Mouse (Mus musculus) kidney, postnatal 25 days (tissue): ENCODE measurements around the gene Gtf2f2.
"Not testable (repeated sequence)": the region's sequence is repeated elsewhere in the genome, so short reads cannot be mapped to it uniquely, and the experiment has no call there.

ENCODE experiments used
- DNase-seq, 2 experiments: peaks; one replicate each; pipeline ENCODE4 v3.0.0; 2021; ENCODE audit warnings: mixed read lengths in 2 of 2

Gene Gtf2f2

DNA sequence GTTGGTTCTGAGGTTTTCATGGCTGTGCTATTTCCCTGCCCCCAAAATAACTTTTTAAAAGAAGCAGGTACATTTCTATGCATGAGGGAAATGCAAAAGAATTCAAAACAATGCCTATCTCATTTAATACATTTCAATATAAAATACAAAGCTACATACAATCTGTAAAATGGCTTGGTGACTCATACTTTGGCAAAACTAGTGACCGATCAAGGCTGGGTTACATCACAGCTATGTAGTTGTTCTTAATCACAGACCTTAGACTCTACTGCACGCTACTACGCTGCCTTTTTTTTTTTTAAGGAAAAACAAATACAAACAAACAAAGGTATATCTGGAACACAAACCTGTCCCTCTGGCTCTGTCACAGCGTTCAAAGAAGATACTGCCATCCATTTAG is 18.3 kb downstream of the Gtf2f2 start:
- no peak for DNase-seq

DNA sequence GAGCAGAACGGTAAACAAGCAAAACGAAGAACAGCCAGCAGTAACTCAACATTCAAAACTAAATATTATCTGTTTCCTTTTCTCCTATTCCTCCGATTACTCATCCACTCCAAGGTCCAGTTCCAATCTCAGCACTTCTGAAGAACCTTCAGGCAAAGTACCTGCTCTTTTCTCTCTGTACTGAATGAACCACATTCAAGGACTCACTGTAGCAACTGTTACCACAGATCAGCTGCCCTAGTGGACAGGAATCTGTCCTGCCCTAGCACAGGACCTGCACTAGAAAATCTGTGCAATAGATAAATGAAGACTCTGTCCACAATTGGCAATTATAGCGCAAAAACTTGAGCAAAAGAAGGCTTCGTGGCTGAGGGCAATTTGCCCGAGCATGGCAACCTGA is 19.7 kb downstream of the Gtf2f2 start:
- DNase-seq = no peak

DNA sequence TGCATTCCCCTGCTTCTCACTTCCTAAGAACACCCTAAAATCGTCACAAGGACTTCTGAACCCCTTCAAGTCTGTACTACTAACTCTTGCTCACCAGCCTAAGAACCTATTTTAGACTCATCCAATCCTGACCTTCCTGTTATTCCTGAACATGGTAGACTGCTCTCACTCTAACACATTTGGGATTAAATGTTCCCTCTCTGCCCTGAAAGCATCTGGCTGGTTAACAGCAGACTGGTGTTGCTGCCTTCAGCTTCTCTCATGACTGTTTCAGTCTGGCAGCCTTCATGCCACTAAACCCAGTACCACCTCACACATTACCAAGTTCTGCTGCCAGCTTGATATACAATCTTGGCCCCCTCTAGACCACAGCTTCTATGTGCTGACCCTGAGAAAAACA is 21.5 kb downstream of the Gtf2f2 start:
- no peak for DNase-seq

DNA sequence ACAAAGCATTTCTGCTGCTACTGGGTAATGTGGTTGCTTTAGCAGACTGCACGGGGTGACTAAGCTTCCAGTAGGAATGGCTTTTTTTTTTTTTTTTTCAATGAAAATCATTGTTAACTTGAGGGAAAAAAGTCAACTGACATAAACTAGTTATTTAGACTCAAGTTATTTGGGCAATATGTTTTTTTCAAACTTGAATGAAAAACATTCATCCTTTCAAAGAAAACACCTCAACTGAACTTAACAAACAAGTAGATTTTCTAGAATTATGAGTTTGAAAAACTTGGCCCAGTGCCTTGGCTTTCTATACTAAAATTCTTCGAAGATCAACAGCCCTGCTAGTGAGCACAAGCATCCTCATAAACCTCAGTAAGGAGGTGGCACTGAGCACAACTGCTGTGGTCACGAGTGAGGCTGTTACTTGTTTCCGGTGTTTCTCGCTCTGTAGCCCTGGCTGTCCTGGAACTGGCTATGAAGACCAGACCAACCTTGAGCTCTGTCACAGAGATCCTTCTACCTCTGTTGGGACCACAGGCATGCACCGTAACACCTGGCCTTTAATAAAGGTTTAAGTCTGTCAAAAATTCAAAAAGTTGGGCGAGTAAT is 23.7 kb downstream of the Gtf2f2 start:
- DNase-seq = no peak

DNA sequence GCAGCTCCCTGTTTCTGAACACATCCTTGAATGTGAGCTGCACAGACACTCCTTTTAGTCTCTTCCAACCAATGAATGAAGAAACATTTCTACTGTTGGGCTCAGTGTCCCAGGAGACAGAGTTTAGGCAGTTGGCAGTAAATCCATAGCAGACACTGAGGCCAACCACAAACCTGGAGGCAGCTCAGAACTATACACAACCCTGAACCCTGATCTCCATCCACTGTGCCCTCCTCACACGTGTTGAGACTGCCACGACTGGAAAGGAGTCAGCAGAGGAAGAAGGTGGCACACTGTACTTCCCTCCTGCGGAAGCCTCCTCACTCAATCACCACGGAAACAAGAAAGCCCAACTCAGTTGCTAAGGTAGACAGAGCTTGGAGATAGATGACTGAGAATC is 25.6 kb downstream of the Gtf2f2 start:
- no peak for DNase-seq

DNA sequence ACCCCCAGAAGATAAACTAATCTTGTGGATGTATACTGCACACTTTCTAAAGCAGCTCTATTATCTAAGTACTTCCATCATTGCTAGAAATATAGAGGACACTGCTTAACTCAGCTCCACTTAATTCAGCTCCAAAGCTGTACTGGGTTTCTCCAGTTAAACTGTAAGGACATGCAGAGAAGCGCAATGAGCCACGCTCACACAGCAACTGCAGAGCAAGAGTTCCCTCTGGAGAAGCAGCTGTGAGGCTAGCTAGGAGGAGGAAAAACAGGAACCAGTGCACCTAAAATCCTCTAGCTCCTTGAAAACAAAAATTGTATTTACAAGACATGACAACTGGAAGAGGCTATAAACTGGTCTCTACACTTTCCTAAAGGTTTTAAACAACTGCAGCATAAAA is 26.8 kb downstream of the Gtf2f2 start:
- no peak for DNase-seq

DNA sequence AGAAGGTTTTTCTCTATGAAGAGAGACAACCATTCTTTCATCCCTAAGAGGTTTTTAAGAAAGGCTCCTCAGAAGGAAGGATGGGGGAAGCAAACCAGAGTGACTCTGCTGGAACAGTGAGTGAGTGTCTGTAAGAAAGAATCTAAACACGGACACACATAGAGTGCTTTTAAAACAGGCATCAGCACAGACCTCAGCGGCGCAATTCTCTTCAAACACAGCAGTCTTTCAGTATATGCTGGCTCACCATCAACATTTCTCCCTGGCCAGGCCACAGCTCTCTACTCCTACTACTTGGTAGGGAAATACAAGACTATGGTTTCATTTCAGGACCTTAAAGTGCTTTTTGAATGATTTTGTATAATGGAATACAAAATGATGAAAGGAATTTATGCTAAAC is 29.4 kb downstream of the Gtf2f2 start:
- DNase-seq = no peak

DNA sequence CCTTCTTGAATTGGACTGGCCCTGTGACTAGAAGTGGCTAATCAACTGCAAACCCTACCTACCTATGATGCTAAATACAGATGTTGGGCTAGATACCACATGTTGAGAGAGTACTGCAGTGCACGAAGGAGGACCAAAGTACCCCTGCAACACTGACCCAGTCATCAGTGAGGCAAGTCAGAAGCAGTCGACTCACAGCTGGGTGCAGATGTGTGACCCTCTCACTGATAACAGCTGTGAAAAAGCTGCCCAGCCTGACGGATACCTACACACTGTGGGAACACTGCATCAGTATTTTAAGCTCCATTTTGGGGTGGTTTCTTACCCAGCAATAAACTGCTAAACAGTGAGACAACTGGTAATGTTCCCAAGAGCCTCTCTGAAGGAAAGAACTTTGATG is 34.6 kb downstream of the Gtf2f2 start:
- no peak for DNase-seq

DNA sequence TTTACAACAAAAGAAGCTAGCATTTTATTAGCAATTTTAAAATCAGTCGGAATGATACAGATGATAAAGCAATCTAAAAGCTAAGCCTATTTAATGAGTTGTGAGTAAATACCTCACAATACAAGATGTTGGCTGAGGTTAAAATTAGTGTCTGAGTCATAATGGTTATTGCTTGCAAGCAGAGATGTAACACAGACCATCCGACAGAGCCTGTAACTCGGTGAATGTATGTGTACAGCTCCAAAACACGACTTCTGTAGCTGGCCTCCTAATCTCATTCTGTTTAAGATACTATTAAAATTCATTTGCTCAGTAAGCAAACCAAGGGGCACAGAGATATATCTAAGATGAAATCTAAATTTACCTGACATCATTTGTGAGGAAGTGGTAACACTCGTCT is 43.4 kb downstream of the Gtf2f2 start:
- no peak for DNase-seq

DNA sequence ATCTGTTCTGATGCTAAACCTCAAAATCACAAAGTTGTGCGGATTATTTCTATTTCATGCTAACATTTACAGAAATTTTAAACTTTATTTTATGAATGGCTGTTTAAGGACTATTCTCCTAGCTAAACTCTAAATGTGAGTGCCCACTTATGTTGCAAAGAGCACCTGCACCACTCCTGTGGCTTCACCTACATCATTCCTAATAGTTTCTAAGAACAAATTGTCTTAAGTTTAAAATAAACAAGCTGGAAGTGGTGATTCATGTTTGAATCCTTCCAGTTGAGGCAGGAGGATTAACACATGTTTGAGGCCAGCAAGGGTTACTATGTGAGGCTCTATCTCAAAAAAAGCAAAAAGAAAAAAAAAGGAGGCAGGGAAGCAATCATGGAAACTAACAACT is 46.2 kb downstream of the Gtf2f2 start:
- DNase-seq = no peak

DNA sequence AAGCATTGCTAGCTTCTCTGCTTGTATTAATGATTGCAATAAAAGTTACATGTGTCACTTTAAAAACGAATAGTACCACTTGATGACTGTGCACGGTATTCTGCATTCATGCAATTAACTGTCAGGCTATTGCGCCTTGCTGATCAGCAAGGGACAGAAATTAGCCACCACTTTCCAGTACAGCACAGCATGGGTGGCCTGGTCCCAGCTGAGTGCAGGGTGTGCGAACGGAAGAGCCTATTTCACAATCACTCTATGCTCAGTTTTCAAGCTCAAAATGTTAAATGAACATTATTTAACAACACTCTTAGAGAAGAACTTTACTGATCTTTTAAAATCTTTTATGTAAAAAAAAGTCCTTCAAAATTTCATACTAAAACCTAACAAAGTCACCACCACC is 46.7 kb downstream of the Gtf2f2 start:
- no peak for DNase-seq

DNA sequence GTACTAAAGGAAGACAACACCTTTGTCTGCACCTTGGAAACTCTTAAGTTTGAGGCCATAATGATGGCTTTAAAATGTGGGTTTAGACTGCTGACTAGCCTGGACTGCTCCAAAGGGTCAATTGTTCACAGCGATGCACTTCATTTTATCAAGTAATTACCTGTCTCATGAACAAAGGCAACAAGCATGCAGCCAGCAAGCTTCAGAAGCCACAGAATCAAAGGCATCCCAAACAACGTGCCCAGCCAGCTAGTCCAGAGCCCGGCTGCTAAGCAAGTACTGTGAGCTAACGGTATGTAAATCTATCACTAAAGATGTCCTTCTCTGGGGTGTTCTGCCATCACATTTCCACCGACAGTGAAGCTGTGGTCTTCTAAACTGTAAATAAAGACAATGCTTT is 47.5 kb downstream of the Gtf2f2 start:
- no peak for DNase-seq

DNA sequence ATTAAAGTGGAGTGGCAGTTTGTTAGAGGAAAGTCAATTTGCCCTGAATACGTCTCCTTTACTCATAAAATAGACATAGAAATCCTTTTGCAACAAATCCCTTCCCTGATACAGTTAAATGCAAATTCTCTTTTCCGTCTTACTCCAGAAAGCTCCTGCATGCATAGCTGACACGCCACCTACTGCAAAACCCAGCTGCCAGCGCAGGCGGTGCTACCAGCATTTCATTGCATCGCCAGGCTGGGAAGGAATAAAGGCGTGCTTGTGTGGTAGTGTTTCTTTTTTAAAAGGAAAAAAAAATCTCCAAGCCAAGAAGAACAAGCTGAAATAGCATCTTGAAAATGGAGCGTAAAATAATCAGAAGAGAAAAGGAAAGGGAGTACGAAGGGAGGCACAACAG is 48.4 kb downstream of the Gtf2f2 start:
- no peak for DNase-seq

DNA sequence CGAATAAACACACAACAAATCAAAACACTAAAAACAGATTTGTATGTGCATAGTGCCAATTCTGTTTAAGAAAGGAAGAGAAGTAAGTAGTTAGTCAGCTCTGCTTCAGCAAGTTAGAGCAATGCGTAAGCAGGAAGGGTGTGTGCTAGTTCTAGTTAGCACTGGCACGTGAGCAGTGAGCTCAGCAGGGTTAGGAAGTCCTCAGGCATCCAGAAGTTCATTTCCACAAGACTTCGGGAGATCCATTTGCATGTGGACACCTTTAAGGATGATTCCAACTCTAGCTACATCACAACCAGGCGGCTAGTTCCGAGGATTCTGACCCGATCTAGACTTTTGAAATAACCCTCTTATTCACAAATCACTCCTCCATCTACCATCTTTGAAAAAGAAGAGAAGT is 55.9 kb downstream of the Gtf2f2 start, which contains the start of gene Kctd4:
TSS of gene Kctd4 (plus strand) at position 244 of the 400 bp plus-strand sequence.
- no peak for DNase-seq

DNA sequence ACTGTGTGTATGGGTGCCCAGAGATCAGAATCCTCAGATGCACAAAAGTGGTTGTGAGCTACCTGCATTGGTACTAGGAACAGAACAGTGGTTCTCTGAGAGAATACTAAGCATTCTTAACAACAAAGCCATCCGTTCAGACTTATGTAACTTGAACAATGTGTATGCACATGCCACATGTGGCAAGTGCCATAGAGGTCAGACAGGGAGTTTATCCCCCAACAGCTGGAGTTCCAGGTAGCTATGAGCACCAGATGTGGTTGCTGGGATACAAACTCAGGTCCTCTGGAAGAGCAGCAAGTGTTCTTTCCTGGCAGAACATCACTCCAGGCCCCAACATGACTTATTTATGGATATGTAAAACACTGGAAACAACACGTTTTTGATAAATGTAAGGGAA is 57.7 kb downstream of the Gtf2f2 start:
- no peak for DNase-seq

DNA sequence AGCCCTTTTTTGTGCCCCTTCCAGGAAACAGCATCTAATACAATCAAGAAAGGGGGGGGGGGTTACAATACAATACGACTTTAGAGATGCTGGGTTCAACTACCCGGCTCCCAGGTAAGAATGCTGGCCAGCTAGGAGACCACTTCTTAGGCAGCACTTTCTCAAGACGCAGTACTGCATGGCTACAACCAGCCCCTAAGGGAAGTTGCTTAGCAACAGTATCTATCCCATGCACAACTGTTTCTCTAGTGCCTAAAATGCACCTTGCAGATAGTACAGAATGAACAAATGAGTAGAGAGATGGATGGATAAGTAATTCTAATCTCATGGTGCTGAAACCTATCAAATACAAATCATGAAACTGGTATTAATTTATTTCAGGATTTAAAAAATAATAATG is 63.0 kb downstream of the Gtf2f2 start:
- DNase-seq = no peak

DNA sequence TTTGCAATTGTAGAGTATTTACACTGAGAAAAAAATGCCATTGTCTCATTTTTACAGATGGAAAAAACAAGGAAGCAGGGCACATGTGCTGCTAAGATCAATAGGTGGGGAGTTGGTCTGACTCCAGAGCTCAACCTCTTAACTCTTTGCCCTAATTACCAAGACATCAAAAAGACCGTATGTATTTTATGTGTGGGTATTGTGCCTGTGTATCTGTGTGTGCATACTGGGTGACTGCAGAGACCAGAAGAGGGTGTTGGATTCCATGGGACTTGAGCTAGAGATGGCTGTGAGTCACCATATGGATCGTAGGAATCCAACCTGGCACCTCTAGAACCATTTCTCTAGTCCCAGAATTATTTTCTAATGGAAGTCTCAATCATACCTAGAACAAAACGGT is 68.3 kb downstream of the Gtf2f2 start:
- no peak for DNase-seq

DNA sequence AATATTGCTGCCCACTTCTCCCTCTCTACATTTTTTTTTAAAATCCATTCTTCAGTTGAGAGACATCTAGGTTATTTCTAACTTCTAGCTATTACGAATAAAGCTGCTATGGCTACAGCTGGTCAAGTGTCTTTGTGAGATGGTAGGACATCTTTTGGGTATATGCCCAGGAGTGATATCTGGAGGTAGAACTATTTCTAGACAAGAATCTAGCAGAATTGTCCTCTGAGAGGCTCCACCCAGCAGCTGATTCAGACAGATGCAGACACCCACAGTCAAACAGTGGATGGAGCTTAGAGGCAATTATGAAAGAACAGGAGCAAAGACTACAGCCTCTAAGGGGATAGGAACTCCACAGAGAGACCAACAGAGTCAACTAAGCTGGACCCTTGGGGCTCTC is 69.2 kb downstream of the Gtf2f2 start:
- DNase-seq = no peak

DNA sequence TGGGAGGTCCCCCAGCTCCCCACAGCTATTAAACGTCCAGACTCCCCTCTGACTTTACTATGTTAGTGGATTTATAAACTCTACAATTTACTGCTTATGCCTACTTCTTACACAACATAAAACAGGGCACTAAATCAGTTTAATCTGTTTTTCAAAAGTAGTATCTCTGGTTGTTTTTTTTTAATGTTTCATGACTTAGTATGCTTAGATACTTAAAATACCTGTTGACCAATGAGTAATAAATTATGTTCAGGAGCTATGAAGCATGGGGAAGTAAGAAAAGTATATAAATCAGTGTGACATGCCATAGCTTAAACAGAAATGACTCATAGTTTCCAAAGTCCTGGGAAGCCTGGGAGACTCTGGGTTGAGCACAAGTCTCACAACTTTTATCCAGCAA is 73.0 kb downstream of the Gtf2f2 start:
- no peak for DNase-seq

DNA sequence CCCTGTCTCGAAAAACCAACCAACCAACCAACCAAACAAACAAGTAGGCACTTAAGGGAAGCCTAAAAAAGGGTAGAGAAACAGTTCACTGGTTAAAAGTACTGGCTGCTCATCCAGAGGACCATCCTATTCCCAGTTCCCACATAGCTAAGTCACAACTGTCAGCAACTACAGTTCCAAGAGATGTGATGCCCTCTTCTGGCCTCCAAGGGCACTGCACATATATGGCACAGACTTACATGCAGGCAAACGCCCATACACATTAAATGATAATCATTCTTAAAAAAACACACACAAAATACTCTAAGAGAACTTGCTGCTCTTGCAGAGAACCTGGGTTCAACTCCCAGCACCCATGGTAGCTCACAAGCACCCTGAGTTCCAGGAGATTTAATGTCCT is 76.3 kb downstream of the Gtf2f2 start:
- peak in 1 of 2 experiments; percentile 23 for DNase-seq

DNA sequence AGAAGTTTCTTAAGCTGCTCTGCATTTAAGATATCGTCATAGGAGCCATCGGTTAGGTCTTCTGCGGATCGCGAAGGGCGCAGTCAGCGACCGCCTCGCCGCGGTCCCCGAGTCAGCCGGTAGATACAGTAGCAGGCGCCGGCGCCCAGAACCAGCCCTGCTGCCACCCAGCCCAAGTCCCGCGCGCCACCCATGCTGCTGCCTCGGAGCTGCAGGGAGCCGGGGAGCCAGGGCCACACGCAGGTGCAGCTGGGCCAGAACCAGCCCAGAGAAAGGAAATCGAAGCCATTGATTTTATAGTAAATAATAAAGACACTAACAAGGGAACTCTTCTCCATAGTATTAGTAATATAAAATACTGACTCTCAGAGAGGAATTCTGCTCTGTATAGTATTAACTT is 79.4 kb downstream of the Gtf2f2 start:
- peak; percentile 21 to 54 for DNase-seq

DNA sequence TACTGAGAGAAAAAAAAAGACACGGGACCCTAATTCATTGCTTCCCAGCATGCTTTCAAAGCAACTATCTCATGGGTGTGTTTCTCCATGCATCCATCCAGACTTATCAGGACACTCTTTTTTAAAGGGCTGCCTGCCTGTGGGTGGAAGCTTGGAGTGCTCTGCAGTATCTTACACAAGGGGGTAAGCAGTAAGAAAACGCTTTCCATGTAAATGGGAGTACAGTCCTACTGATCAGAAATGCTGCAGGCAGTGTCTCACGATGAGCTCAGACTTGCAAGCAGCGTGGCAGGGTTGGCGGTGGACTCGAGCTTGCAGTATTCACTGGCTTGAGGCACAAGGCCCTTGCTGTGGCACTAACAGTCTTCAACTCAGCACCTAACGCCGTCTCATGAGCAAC is 81.0 kb downstream of the Gtf2f2 start:
- not testable (repeated sequence) for DNase-seq

DNA sequence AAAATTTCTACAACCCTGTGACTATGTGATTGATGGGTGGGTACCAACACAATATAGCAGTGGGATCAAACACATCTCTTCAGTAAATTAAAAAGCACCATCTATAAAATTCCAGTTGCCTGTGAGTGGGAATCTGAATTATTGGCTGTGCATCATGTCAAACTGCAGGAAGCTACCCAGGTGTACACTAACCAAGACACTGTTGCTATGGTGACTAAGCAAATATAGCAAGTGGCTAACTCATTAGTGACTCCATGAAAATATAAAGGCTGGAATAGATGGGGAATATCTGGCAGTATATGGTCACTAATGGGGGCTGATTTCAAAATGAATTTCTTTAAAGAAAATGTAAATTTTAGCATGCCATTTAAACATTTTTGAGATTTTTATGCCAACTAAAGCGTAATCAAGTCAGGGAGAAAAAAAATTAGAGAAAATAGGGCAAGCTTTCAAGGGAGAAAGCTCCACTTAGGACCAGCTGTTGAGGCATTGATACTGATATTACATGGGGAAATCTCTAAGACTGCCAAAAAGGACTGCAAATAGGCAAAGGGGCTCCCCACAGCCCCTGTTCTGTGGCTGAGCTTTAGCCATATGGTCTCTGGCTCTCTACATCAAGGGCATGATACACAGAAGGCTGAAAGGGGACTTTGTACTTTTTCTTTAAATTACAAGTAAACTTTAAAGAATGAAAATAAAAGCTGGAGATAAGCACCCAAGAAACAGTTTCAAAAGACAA is 87.2 kb downstream of the Gtf2f2 start:
- no peak for DNase-seq

DNA sequence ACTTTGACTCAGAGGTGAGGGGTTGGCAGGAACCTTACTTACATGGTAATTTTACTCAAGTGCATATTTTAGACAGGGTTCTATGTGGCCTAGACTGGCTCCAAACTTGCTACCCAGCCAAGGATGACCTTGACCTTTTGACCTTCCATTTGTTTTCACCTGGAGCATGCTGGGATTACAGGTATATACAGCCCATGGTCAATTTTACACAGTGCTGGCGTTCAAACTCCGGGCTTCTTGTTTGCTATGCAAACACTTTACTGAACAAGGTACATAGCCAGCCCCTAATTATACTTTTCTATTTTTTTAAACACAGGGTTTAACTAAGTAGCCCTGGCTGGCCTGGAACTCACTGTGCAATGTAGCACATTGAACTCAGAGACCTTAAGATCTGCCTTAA is 98.0 kb downstream of the Gtf2f2 start:
- no peak for DNase-seq

DNA sequence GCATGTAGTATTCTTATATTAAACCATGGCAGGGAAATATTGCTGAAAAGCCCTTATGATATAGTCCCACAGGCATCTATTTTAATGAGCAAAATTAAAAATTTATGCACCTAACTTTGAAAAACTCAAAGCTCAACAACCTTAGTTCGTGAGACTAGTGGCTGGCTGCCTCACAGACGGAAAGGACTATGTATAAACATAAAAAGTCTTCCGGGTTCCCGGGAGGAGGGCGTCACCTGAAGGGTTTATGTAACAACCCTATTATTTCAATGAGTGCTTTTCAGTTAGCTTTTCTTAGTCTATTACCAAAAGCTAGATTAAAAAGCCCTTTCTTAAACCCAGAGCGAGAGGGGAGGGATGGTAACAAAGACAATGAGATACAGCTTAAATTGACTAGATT is 98.7 kb downstream of the Gtf2f2 start:
- DNase-seq = no peak
